Mouse (Mus musculus) cerebellum, adult 9-10 months (tissue): ENCODE measurements around the gene Tpi1.
A peak's percentile ranks its signal among the peaks of the same experiment; 100 is the strongest.

Experiments
- DNase-seq: peaks from one replicate; pipeline ENCODE4 v3.0.0; 2022

The Tpi1 gene

DNA sequence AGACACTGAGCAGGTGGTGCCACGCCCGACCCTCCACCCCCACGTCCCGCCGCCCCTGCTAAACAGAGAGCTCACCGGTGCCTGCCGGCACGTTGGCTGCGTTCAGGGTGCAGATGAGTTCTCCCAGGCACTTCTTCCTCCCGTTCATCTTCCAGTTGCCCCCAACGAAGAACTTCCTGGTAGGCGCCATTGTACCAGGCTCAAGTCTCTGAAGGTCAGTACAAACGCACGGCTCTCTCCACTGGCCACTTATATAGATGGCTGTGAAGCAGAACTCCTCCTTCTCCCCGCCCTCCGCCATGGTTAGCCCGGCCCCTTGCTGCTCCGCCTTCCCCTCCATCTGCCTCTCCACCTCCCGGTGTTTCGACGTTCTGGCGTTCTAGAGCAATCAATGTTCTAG, at the start of gene Tpi1:
TSS of gene Tpi1 (minus strand) at position 364 of the 400 bp plus-strand sequence.
- peak; percentile 94 for DNase-seq

DNA sequence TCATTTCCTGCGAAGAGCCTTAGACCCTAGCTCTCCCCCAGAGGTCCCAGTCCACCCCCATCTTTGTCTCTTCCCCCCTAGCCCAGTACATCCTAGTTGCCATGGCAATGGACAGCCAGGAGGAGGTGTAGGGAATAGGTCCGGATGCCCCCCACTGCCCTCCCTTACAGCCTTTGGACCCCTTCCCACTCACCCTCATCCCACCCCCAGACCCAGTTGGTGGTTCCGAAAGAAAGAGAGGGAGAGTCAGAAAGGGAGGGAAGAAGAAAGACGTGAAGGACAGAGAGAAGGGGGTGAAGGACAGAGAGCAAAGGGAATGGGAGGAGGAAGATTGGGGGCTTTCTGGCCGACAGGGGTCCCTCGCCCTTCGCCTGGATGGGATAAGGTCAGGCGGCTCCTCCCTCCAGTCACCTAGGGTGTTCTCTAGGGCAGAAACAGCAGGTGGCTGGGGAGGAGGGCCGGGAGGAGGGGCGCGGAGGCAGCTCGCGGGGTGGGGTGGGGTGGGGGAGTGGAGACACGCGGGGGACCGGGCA, 49.1 kb upstream of the Tpi1 start:
- DNase-seq: peak; percentile 75

DNA sequence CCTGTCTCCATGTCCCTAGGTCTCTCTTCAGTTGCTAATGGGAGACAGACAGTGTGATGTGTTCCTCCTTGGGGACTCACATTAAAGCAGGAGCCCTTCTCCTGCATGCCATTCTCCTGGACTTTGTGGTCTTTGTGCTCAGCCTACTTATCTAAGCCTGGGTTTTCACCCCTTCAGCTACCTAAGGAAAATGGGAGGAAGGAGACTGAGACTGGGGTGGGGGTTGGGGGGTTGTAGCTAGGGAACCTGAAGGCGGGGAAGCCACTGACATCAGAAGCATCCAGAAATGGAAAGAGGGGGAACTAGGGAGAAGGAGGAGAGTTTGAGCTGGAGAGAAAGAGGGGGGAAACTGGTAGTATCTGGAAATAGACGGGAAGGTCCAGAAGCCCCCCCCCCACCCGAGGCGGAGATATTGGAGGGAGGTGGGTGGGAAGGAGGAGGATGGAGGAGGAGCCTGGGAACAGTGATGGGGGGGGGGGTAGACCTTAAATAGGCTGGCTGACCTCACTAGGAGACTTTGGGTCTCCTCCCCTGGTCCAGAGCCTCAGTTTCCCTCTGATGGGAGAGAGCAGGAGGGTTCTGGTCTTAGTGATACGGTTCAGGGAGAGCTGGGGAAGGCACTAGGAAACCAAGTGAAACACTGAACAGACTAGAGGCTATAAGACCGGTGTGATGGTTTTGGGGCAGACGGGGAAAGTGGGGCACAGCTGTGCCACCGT, 48.5 kb upstream of the Tpi1 start:
- peak; percentile 53 for DNase-seq

GRCm38 (mm10) chr6:124861802-124862201, 47.7 kb upstream of the Tpi1 start:
- no peak for DNase-seq

GRCm38 (mm10) chr6:124861266-124861665, 47.2 kb upstream of the Tpi1 start:
- DNase-seq: peak; percentile 61

DNA sequence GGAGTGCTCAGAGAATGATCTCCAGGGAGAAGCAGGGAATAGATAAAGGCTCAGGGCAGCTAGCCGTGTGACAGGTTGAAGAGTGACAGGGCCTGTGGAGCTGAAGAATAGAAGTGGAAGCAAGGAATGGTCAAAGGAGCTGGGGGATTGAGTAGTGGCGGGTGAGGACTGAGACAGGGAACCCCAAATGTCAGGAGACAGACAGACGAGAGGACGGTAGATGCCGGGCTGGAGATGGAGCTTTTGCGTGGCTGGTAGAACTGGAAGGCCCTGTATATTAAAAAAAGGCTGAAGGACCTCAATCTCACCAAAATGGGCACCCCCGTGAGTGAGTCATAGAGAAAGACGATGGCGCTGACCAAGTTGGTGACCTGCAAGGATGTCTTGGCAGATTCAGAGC, 46.4 kb upstream of the Tpi1 start:
- peak; percentile 55 for DNase-seq

- peak; percentile 95 for DNase-seq
Observed at GRCm38 (mm10) chr6:124859725-124860124, 45.6 kb upstream of the Tpi1 start.

- peak; percentile 54 for DNase-seq
Observed at GRCm38 (mm10) chr6:124858561-124859318, 44.6 kb upstream of the Tpi1 start.

- no peak for DNase-seq
Observed at GRCm38 (mm10) chr6:124857840-124858530, 43.9 kb upstream of the Tpi1 start.

DNA sequence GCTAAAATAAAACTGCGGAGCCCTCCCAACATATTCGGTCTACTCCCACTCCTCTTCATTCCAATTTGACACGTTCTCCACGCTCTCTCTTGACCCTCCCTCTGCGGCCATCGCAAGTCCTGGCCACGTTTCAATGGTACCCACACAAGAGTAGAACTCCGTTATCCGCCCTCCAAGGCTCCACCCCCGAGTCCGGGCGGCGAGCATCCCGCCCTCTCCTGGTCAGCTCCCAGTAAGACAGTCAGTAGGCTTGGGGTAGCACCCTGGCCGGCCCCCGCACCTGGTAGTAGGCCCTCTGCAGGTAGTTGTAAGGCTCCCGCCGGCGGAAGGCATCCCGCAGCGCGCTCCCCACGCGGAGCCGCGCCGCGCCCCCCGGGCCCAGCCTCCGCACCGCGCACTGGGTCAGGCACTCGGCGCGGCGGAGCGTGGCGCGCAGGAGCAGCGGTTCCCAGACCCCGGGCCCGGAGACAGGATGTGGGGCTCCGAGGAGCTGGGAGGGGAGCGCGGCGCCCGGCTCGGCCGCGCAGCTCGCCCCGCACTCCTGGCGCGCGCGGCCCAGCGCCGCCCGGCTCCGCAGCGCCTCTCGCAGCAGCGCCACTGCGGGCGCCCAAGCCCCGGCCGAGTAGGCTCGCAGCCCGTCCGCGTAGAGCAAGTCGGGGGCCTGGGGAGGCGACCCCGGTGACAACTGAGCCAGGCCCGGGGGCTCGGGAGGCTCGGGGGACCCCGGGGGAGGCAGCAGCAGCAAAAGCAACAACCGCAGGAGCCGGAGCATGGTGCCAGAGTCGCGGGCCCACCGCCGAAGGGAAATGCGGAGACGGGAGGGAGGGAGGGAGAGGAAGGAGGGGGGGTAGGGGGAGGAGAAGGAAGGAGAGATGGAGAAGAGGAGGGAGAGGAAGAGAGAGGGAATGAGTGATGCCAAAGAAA, 43.1 kb upstream of the Tpi1 start, which contains the start of gene P3h3:
TSS of gene P3h3 (minus strand) at position 837 of the 924 bp plus-strand sequence.
- peak; percentile 94 for DNase-seq

DNA sequence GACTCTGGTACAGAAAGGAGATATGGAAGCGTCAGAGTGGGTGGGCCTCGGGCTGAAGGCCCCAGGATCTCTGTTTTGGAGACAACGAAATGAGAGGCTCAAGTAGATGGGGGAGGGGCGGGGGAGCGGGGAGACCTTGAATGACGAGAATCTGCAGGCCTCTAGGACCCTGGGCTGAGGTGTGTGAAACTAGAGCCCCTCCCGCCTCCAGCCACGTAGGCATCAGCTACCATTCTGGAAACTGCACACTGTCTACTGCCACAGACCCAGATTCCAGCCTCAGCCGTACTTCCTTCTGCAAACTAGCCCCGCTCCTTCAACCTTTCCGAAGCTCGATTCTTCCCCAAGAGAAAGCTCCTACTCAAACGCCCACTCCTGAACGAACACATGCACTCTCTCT, 42.2 kb upstream of the Tpi1 start:
- DNase-seq: peak; percentile 59

GRCm38 (mm10) chr6:124854647-124855046, 40.6 kb upstream of the Tpi1 start:
- no peak for DNase-seq

DNA sequence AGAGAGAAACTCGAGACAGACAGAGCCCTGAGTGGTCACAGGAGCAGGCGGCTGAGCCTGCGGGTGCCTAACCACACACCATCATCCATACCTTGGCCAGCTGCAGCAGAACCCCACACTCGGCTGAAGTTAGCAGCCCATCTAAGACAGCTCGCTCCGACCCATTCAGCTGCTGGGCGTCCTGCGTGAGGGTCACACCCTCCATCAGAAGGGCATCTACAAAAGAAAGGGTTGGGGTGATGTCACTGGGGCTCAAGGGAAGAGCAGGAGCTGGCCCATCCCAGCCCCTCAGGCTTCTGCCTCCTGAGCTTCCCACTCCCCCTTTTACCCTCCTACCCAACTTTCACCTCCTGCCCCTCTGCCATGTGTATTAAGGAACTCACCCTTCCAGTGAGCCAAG, 36.4 kb upstream of the Tpi1 start:
- no peak for DNase-seq

DNA sequence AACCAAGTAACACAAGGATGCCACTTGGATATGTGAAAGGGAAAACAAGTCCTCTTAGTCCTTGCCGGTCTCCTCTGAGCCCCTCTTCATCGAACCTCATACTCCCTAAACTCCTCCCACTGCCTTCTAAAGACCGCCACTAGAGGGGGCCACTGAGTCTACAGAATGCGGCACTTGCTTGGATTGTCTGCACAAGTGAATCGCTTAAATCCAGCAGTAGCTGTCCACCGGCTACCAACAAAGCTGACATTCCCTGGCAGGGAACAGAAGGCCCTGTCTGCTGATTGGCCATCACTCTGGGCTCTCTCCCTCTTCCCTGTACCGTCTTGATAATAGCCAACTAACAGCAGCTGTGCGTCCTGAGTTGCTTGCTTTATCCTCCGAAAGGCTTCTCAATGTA, 33.2 kb upstream of the Tpi1 start:
- DNase-seq: peak; percentile 98

GRCm38 (mm10) chr6:124840241-124841167, 26.4 kb upstream of the Tpi1 start, which contains the start of gene Gnb3:
Gene Gnb3 (minus strand): TSS chr6:124840275.
- no peak for DNase-seq

GRCm38 (mm10) chr6:124839805-124840204, 25.7 kb upstream of the Tpi1 start:
- DNase-seq: no peak

- no peak for DNase-seq
Observed at GRCm38 (mm10) chr6:124836411-124836810, 22.3 kb upstream of the Tpi1 start.

GRCm38 (mm10) chr6:124835531-124835930, 21.4 kb upstream of the Tpi1 start:
- DNase-seq: no peak

- DNase-seq: no peak
Observed at GRCm38 (mm10) chr6:124834512-124835081, 20.5 kb upstream of the Tpi1 start.

DNA sequence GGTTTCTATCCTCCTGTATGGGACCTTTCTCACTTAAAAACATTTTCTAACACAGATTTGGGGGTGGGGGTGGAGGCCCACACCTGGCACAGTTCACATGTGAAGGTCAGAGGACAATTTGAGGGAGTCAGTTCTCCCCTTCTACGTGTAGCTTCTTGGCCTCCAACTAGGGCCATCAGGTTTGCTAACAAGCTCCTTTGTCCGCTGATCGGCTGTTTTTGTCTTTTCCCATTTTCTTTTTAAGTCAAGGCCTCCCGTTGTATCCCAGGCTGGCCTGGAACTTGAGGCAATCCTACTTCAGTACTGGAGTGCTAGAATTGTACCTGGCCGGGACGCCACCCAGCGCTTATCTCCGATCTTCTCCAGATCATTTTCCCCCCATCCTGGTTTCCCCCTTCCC, 17.6 kb upstream of the Tpi1 start:
- no peak for DNase-seq

GRCm38 (mm10) chr6:124831199-124831598, 17.1 kb upstream of the Tpi1 start:
- peak; percentile 61 for DNase-seq
